In the genomic region with DNA sequence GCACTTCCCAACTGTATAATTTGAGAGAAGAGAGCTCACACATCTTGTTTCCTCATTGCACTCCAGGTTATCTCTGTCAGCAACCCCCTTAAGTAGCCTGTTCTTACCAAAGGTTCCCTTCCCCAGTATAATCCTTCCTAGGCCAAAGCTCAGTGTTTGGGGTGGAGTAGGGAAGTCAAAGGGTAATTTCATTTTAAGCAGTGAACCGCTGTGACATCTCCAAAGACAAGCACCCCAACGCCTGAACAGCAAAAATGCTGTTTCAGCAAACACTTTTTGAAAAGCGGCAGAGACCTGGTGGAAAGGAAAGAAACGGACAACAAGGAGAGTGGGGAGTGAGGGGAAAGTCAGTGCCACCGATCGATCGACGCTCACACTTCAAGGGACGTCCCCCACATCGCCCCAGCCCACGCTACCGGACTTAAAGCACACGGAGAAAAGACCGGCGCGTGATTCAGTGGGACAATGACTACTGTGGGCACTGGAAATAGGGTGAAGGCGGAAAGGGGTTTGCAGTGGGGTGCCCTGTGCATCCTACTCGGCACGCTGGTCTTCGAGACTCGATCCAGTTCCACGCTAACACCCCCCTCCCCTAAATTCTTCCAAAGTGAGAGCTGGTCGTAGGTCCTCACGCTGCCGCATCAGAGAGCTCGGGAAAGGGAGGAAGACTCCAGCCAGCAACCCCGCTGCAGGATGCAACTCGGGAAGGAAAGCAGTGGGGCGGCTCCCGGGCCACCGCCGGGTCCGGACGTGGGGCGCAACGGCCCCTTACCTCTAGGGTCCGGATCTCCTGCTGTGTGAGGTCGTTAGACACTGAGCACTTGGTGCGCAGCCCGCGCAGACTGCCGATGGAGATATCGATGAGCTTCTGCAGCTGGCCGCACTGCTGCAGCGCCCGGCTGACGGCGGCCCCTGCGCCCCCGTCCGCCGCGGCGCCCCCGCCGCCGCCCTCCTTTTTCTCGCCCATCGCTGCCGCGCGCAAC, we compare ENCODE assay signal across 1 mouse cellular context.
TF ChIP-seq lines count a peak whose summit lies in the region.

No protein-coding gene starts in this region.

TF ChIP-seq in CH12.LX, 34 proteins besides CTCF, POLR2A, EP300 and RAD21 (continued from another document):
- peak; percentile 40 for TF ChIP-seq SIN3A (IDR thresholded peaks at IDR 0.05; ENCODE audit: low read length)
- no peak for TF ChIP-seq TBP (conservative IDR thresholded peaks at IDR 0.05; ENCODE audit: low read depth, low read length)
- peak; percentile 38 for TF ChIP-seq MXI1 (IDR thresholded peaks at IDR 0.05; ENCODE audit: low read depth, low read length)
- TF ChIP-seq UBTF (IDR thresholded peaks at IDR 0.05; ENCODE audit: low read depth, low read length), result no peak
- no peak for TF ChIP-seq HCFC1 (IDR thresholded peaks at IDR 0.05; ENCODE audit: low read depth, low read length)
- no peak for TF ChIP-seq NELFE (IDR thresholded peaks at IDR 0.05; ENCODE audit: low read depth, low read length)
- TF ChIP-seq E2F4 (IDR thresholded peaks at IDR 0.05; ENCODE audit: insufficient replicate concordance, low read depth, low read length), result no peak
- TF ChIP-seq SMC3 (IDR thresholded peaks at IDR 0.05; ENCODE audit: low read depth, low read length), result 0 out of 2 replicates have a peak, but pooled peaks have one; percentile 11
- peak; percentile 94 for TF ChIP-seq MAFK (IDR thresholded peaks at IDR 0.05; ENCODE audit: insufficient replicate concordance, low read length)
- TF ChIP-seq USF2 (conservative IDR thresholded peaks at IDR 0.05; ENCODE audit: low read depth, low read length), result no peak
- no peak for TF ChIP-seq TCF12 (IDR thresholded peaks at IDR 0.05; ENCODE audit: low read depth, low read length)
- no peak for TF ChIP-seq MEF2A (IDR thresholded peaks at IDR 0.05; ENCODE audit: borderline replicate concordance, low read depth, low read length)
- no peak for TF ChIP-seq ZC3H11A (IDR thresholded peaks at IDR 0.05; ENCODE audit: low read depth, low read length)
- no peak for TF ChIP-seq ETS1 (conservative IDR thresholded peaks at IDR 0.05; ENCODE audit: low read depth, low read length)
- TF ChIP-seq BHLHE40 (IDR thresholded peaks at IDR 0.05; ENCODE audit: low read depth, low read length), result peak; percentile 71; the same call in 1 of the 2 replicates
- TF ChIP-seq ZNF384 (IDR thresholded peaks at IDR 0.05; ENCODE audit: low read depth, low read length), result no peak
- TF ChIP-seq IRF4 (IDR thresholded peaks at IDR 0.05; ENCODE audit: low read depth, low read length), result no peak
- TF ChIP-seq NRF1 (IDR thresholded peaks at IDR 0.05; ENCODE audit: low read depth, low read length), result no peak
- TF ChIP-seq USF1 (IDR thresholded peaks at IDR 0.05; ENCODE audit: low read depth, low read length), result no peak
- no peak for TF ChIP-seq GABPA (IDR thresholded peaks at IDR 0.05; ENCODE audit: insufficient replicate concordance, low read depth, low read length)
- no peak for TF ChIP-seq JUN (IDR thresholded peaks at IDR 0.05; ENCODE audit: insufficient read depth, low read depth, low read length)
- TF ChIP-seq ZKSCAN1 (IDR thresholded peaks at IDR 0.05; ENCODE audit: borderline replicate concordance, low read depth, low read length), result no peak
- no peak for TF ChIP-seq CHD1 (IDR thresholded peaks at IDR 0.05; ENCODE audit: low read depth, low read length)
- peak; percentile 39; the same call in 1 of the 2 replicates for TF ChIP-seq MYC (IDR thresholded peaks at IDR 0.05; ENCODE audit: low read depth, low read length)
- no peak for TF ChIP-seq MAX (IDR thresholded peaks at IDR 0.05; ENCODE audit: low read length)
- no peak for TF ChIP-seq ELF1 (IDR thresholded peaks at IDR 0.05; ENCODE audit: low read depth, low read length)
- no peak for TF ChIP-seq PAX5 (IDR thresholded peaks at IDR 0.05; ENCODE audit: low read length)
- TF ChIP-seq ZMIZ1 (IDR thresholded peaks at IDR 0.05; ENCODE audit: low read depth, low read length), result no peak
- TF ChIP-seq POLR2AphosphoS2 (IDR thresholded peaks at IDR 0.05; ENCODE audit: low read depth, low read length), result peak; percentile 8; the same call in 1 of the 2 replicates
